Mouse (Mus musculus) forebrain, postnatal 0 days (tissue): ENCODE measurements around the gene Bpifa1. TPM values are rescaled to one million over a fixed set of nuclear protein-coding genes. Genes with fewer than 3 reads are reported as not detected.

ENCODE experiments used
- ATAC-seq: fragments of 200-750 bp; cut with Nextera tagmentation; 2 replicates; pipeline ENCODE4 v1.8.0; 2017; ENCODE audit warnings: mild to moderate bottlenecking, moderate library complexity
- DNase-seq: peaks from one replicate; pipeline ENCODE4 v3.0.0-alpha.2; 2015
- H3K27ac ChIP-seq: fragments of 300-500 bp; sonication (generic); 2 replicates; pipeline ENCODE4 v1.5.1; 2014; ENCODE audit warnings: low read depth, mild to moderate bottlenecking, antibody characterized with exemption, low read length, moderate library complexity, mixed read lengths
- H3K27me3 ChIP-seq: fragments of 300-500 bp; sonication (generic); 2 replicates; pipeline ENCODE4 v1.6.1; 2014; ENCODE audit warnings: mild to moderate bottlenecking, low read length, mixed read lengths; ENCODE audit not compliant: insufficient read depth
- H3K36me3 ChIP-seq: fragments of 300-500 bp; sonication (generic); 2 replicates; pipeline ENCODE4 v1.6.1; 2014; ENCODE audit warnings: mild to moderate bottlenecking, moderate library complexity; ENCODE audit not compliant: insufficient read depth
- H3K4me1 ChIP-seq: fragments of 300-500 bp; sonication (generic); 2 replicates; pipeline ENCODE4 v1.6.1; 2014; ENCODE audit warnings: antibody characterized with exemption; ENCODE audit not compliant: insufficient read depth
- H3K4me2 ChIP-seq: fragments of 300-500 bp; sonication (generic); 2 replicates; pipeline ENCODE4 v1.6.1; 2014; ENCODE audit warnings: low read depth, mild to moderate bottlenecking, moderate library complexity
- H3K4me3 ChIP-seq: fragments of 300-500 bp; sonication (generic); 2 replicates; pipeline ENCODE4 v1.5.1; 2014; ENCODE audit warnings: low read depth, low read length, mixed read lengths
- H3K9ac ChIP-seq: fragments of 300-500 bp; sonication (generic); 2 replicates; pipeline ENCODE4 v1.6.1; 2014; ENCODE audit warnings: mild to moderate bottlenecking
- H3K9me3 ChIP-seq: fragments of 300-500 bp; sonication (generic); 2 replicates; pipeline ENCODE4 v1.6.1; 2016; ENCODE audit warnings: low read length
- CTCF ChIP-seq: sonication (generic); IDR thresholded peaks from 2 replicates; pipeline ENCODE4 v1.5.1; 2016; ENCODE audit warnings: antibody characterized with exemption, control low read depth, low read depth
- WGBS: fragments of 180-500 bp; shearing (Covaris S2); extraction: QIAGEN DNeasy Blood & Tissue Kit; methylation state at CpG from one replicate; pipeline ENCODE4 v1.1.7; 2014; 5-methylcytosine and 5-hydroxymethylcytosine counted together
- polyA plus RNA-seq: library from polyadenylated mRNA; unstranded; fragments of >200 nt; fragmentation: Nextera tagmentation; extraction: Ambion mirVana; gene quantifications from 2 replicates; pipeline ENCODE4 v1.2.1, GENCODE M21; 2015
- total RNA-seq: library from RNA; depleted of rRNA; stranded (reverse); fragments of >200 nt; gene quantifications from 2 replicates; pipeline ENCODE4 v1.2.3, GENCODE M21; 2014; rRNA removed

Gene Bpifa1
- total RNA-seq = 0.31 and 2.0 TPM in 2 replicates
- 0.25 and 0.48 TPM in 2 replicates for polyA plus RNA-seq

DNA sequence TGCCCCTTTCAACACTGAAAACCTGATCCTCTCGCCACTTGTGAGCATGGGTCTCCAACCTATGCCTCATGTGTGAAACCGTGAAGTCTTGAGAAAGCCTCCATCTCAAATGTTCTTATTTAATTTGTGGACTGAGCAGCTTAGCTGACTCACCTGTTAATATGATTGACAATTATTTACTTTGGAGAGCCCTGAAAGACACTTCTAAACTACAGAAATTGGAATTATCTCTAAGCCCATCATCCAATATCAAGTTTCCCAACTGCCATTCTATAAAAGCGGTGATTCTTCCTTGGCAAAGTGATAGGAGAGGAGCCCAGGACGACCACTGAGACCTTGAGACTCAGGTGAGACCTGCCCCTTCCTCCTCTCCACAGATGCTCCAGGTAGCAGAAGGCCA is at the start of gene Bpifa1:
Gene Bpifa1, plus strand, starts transcription at position 301 of the 400 bp plus-strand sequence.
- whole genome bisulfite sequencing = 84% methylated on average over 4 of the region's 4 CpGs

DNA sequence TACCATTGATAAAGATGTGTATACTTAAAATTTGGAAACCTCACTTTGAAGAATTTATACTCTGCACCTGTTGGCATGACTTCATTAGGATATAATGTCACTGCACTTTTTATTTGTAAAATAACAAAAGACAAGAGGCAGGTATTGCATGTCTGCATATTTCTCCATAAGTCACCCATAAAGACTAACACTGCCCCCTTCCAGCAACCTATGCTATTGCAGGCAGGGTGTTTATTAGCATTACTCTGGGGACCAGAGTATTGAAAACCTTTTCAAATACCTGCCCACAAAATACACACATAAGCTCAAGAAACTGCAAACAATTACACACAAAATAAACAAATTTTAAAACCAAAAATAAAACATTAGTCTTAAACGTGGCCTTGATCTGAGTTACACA is 44.9 kb upstream of the Bpifa1 start:
- H3K9ac ChIP-seq = no peak overlapping the region
- TF ChIP-seq CTCF = peak; percentile 47

More for the DNA sequence above, at the start of gene Bpifa1:
- no peaks in the 10 kb centered on the region for H3K4me1 ChIP-seq
- no peak within 1 kb of the TSS for H3K4me2 ChIP-seq
- no peaks in the 10 kb centered on the region for H3K27me3 ChIP-seq
- H3K9me3 ChIP-seq = no peaks in the 10 kb centered on the region
- DNase-seq = no peak
- H3K27ac ChIP-seq = no peak within 1 kb of the TSS
- no peak for TF ChIP-seq CTCF
- H3K9ac ChIP-seq = no peak within 1 kb of the TSS
- ATAC-seq = no peak
- H3K4me3 ChIP-seq = no peak within 1 kb of the TSS
- H3K36me3 ChIP-seq = no peaks in the 10 kb centered on the region

DNA sequence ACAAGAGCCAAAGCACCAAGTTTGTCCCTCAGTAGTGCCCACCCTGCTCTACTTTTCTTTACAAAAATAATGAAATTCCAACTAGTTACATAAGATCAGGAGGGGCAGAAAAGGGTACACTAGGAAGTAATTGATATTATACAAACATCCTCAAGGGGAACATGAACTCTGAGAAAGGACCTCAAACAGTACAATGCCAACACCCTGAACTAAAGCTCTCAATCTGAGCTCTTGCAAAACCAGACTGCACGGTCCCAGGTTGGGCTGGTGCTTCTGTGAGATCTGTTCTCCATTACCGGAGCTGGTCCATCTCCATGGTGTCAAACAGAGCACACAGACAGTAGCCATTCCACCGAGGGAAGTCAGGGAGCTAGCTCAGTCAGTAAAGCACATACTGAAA is 25.3 kb upstream of the Bpifa1 start:
- no peaks in the 10 kb centered on the region for H3K36me3 ChIP-seq
- 86% methylated on average over 3 of the region's 3 CpGs for WGBS
- no peak overlapping the region for H3K4me3 ChIP-seq
- no peak for DNase-seq
- H3K27me3 ChIP-seq = no peaks in the 10 kb centered on the region
- no peaks in the 10 kb centered on the region for H3K9me3 ChIP-seq
- no peak for TF ChIP-seq CTCF
- H3K9ac ChIP-seq = no peak overlapping the region
- H3K4me1 ChIP-seq = no peaks in the 10 kb centered on the region
- no peak overlapping the region for H3K27ac ChIP-seq
- no peak for ATAC-seq
- H3K4me2 ChIP-seq = no peak overlapping the region

More for the DNA sequence above, 44.9 kb upstream of the Bpifa1 start:
- H3K4me2 ChIP-seq = no peak overlapping the region
- peak; percentile 15 for DNase-seq
- H3K27me3 ChIP-seq = no peaks in the 10 kb centered on the region
- H3K4me1 ChIP-seq = no peaks in the 10 kb centered on the region
- no peak for ATAC-seq
- no peaks in the 10 kb centered on the region for H3K9me3 ChIP-seq
- H3K4me3 ChIP-seq = no peak overlapping the region
- no peak overlapping the region for H3K27ac ChIP-seq
- WGBS = 60% methylated on average over 1 of the region's 1 CpGs
- H3K36me3 ChIP-seq = no peaks in the 10 kb centered on the region

DNA sequence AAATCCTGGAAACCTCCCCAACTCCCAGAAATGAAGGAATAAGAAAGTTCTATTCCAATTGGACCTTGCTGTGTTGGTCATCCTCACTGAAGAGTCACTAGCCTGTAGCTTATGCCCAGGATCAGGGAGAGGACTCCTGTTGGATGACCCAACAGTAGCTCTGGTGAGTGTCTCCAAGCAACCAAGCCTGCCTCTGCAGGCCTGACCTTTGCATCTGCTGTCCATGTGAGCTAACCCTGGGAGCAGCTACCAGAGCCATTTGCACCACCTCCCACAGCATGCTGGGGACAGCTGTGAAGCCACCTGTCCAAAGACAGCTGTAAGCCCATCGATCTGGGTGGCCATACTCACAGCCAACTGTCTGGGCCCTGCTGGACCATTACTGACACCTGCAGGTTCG is 12.6 kb upstream of the Bpifa1 start, which contains the start of gene Bpifa3:
Gene Bpifa3, plus strand, starts transcription at position 217 of the 400 bp plus-strand sequence.
- Histone ChIP-seq H3K4me2 (no peak within 1 kb of the TSS), H3K27ac (no peak within 1 kb of the TSS), H3K9me3 (no peaks in the 10 kb centered on the region), H3K4me3 (no peak within 1 kb of the TSS), H3K27me3 (no peaks in the 10 kb centered on the region), H3K9ac (no peak within 1 kb of the TSS), H3K4me1 (no peaks in the 10 kb centered on the region), H3K36me3 (no peaks in the 10 kb centered on the region)
- no peak for ATAC-seq
- DNase-seq = no peak
- no peak for TF ChIP-seq CTCF
- WGBS = 79% methylated on average over 2 of the region's 2 CpGs

DNA sequence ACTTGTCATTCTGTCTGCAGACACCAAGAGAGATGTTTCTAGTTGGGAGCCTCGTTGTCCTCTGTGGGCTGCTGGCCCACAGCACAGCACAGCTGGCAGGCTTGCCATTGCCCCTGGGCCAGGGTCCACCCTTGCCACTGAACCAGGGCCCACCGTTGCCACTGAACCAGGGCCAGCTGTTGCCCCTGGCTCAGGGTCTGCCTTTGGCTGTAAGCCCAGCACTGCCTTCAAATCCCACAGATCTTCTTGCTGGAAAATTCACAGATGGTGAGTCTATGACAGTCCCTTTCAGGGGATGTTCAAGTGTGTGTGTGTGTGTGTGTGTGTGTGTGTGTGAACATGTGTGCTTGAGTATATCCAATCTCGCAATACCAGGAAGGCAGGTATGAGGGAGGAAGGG is 1.1 kb downstream of the Bpifa1 start:
- no peaks in the 10 kb centered on the region for H3K27me3 ChIP-seq
- no peak for TF ChIP-seq CTCF
- WGBS = 44% methylated on average over 3 of the region's 3 CpGs
- ATAC-seq = peak; percentile 38; the same call in 1 of the 2 replicates
- H3K4me3 ChIP-seq = no peak overlapping the region
- H3K4me1 ChIP-seq = no peaks in the 10 kb centered on the region
- no peak overlapping the region for H3K9ac ChIP-seq
- DNase-seq = no peak
- H3K9me3 ChIP-seq = no peaks in the 10 kb centered on the region
- H3K4me2 ChIP-seq = no peak overlapping the region
- H3K36me3 ChIP-seq = no peaks in the 10 kb centered on the region
- no peak overlapping the region for H3K27ac ChIP-seq

DNA sequence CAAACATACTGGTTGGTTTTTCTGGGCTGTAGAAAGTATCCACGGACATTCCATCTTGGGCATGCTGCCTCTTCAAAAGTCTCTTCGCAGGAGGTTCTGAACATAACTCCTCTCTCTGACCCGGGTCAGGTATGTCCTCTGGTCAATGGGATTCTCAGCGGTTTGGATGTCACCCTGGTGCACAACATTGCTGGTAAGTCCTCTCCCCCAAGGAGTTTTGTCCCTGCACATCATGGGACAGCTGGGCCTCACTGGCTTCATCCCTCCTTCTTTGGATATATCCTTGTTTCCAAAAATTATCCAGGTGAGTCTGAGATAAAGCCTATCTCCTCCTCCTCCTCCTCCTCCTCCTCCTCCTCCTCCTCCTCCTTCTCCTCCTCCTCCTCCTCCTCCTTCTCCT is 4.8 kb downstream of the Bpifa1 start:
- Histone ChIP-seq H3K9ac (no peak overlapping the region), H3K4me1 (no peaks in the 10 kb centered on the region), H3K4me2 (no peak overlapping the region), H3K27me3 (no peaks in the 10 kb centered on the region), H3K9me3 (no peaks in the 10 kb centered on the region), H3K4me3 (no peak overlapping the region), H3K36me3 (no peaks in the 10 kb centered on the region), H3K27ac (no peak overlapping the region)
- no peak for TF ChIP-seq CTCF
- ATAC-seq (no peak), DNase-seq (no peak)
- 82% methylated on average over 4 of the region's 4 CpGs for WGBS

DNA sequence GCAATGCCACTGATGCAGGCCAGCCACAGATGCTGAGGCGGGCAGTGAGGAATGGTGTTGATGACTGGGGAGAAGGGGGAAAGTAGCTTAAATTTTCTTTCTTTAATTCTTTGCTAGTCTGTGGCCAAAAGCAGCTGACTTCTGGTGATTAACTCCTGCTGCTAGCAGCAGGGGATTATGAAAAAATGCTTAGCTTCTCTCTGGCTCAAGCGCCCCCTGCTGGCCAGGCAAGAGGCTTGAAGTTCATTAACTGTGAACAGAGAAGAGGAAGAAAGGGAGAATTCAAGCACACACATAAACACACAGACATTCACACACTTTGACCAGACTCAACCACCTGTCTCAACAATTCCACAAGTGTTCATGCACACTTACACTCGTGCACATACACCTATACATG is 15.8 kb downstream of the Bpifa1 start:
- 26% methylated on average over 3 of the region's 3 CpGs for WGBS
- Histone ChIP-seq H3K27me3 (no peaks in the 10 kb centered on the region), H3K4me1 (no peaks in the 10 kb centered on the region), H3K4me3 (no peak overlapping the region), H3K4me2 (no peak overlapping the region), H3K9ac (no peak overlapping the region), H3K27ac (no peak overlapping the region), H3K36me3 (no peaks in the 10 kb centered on the region), H3K9me3 (0 out of 2 replicates have a peak, but pooled peaks cover 3% of the 10 kb centered on the region)
- ATAC-seq = no peak
- TF ChIP-seq CTCF = peak; percentile 63
- peak; percentile 37 for DNase-seq
